ENCODE assay signal across 19 mouse cellular contexts in genomic region chr3:60475055-60475454, GRCm38 (mm10). TPM values are rescaled to one million over a fixed set of nuclear protein-coding genes. Genes with fewer than 3 reads are reported as not detected.
DNase-seq lines count a peak whose midpoint lies in the region; ATAC-seq and TF ChIP-seq lines count a peak whose summit lies in the region.
"Had no signal": no experiment of that assay in that cellular context is flagged by ENCODE, and none has a peak within 500 bp of the region (broad histone marks: within the 10 kb centered on the region; RNA-seq: fewer than 3 reads in every experiment).

No protein-coding gene starts in this region.

- intact Hi-C loops in gastrocnemius, adult 2 months (cut with DNase I), result no loop called here
- intact Hi-C loops in gastrocnemius, postnatal 14 days (cut with DNase I; ENCODE audit: low total_unique reads), result no loop called here

- H3K9me3 ChIP-seq in liver, embryonic 14.5 days (ENCODE audit: control insufficient read depth, low read length), result no peaks in the 10 kb centered on the region
- H3K9me3 ChIP-seq: embryonic facial prominence, embryonic 15.5 days; heart, embryonic 13.5 days; neural tube, embryonic 13.5 days had no signal

- H3K4me1 ChIP-seq in liver, embryonic 14.5 days (replicated peaks; ENCODE audit: control insufficient read depth in 2 of 2, insufficient read depth in 2 of 2, low read length in 1 of 2), result peaks cover 9% of the 10 kb centered on the region in 2 experiments
- H3K4me1 ChIP-seq: embryonic facial prominence, embryonic 15.5 days; heart, embryonic 13.5 days; neural tube, embryonic 13.5 days had no signal

- TF ChIP-seq EP300 in liver, embryonic 14.5 days (IDR thresholded peaks at IDR 0.05; ENCODE audit: low read depth), result no peak

- peak overlapping the region; percentile 86 for H3K27ac ChIP-seq in gastrocnemius, adult 2 months
- H3K27ac ChIP-seq in liver, embryonic 14.5 days, result peak overlapping the region; percentile 70
- H3K27ac ChIP-seq: embryonic facial prominence, embryonic 15.5 days; heart, embryonic 13.5 days; neural tube, embryonic 13.5 days; stomach, postnatal 0 days had no signal

- ATAC-seq in liver, embryonic 14.5 days (ENCODE audit: insufficient read depth), result no peak
- ATAC-seq: forebrain, embryonic 14.5 days had no signal

- 69% methylated on average over 2 of the region's 2 CpGs for whole genome bisulfite sequencing in liver, embryonic 14.5 days (ENCODE audit: insufficient replicate concordance)

- TF ChIP-seq CTCF in gastrocnemius, adult 2 months (IDR thresholded peaks at IDR 0.05), result no peak
- no peak for TF ChIP-seq CTCF in liver, embryonic 14.5 days (IDR thresholded peaks at IDR 0.05; ENCODE audit: low read depth)

- peak overlapping the region; percentile 75 for H3K4me2 ChIP-seq in liver, embryonic 14.5 days (ENCODE audit: low read depth)
- H3K4me2 ChIP-seq: embryonic facial prominence, embryonic 15.5 days; heart, embryonic 13.5 days; midbrain, embryonic 11.5 days; neural tube, embryonic 13.5 days had no signal

- H3K9ac ChIP-seq in liver, embryonic 14.5 days (replicated peaks), result peak overlapping the region; percentile 64
- H3K9ac ChIP-seq: embryonic facial prominence, embryonic 15.5 days; heart, embryonic 13.5 days; neural tube, embryonic 13.5 days had no signal

- H3K4me3 ChIP-seq in gastrocnemius, adult 2 months, result peak overlapping the region; percentile 50
- peak overlapping the region; percentile 36 to 57; a peak in 3 of 4 replicates for H3K4me3 ChIP-seq in liver, embryonic 14.5 days (ENCODE audit: insufficient read depth in 1 of 2, low read depth in 2 of 2, low read length in 2 of 2)
- H3K4me3 ChIP-seq: embryonic facial prominence, embryonic 15.5 days; heart, embryonic 13.5 days; neural tube, embryonic 13.5 days had no signal

- no peaks in the 10 kb centered on the region for H3K36me3 ChIP-seq in liver, embryonic 14.5 days (replicated peaks; ENCODE audit: control insufficient read depth, insufficient read depth, low read depth)
- H3K36me3 ChIP-seq: embryonic facial prominence, embryonic 15.5 days; heart, embryonic 13.5 days; neural tube, embryonic 13.5 days had no signal

- DNase-seq in gastrocnemius, adult 2 months, result no peak
- no peak for DNase-seq in gastrocnemius, postnatal 14 days
- DNase-seq in thymus, postnatal 0 days (ENCODE audit: low spot score), result peak; percentile 23
- DNase-seq in thymus, postnatal 4 days, result no peak
- DNase-seq in liver, embryonic 14.5 days (ENCODE audit: low read depth in 3 of 3, low spot score in 3 of 3), result no peak
- no peak for DNase-seq in c-Kit-positive CD71-positive TER-119-positive erythroid progenitor cells, embryonic 14.5 days (ENCODE audit: low spot score)
- DNase-seq in adipocyte (ENCODE audit: low spot score), result no peak
- DNase-seq: adrenal gland, adult 8-10 months; cerebellum, adult 8-10 months; kidney, adult 9 months; kidney, postnatal 4 days; lung, postnatal 14 days; thymus, postnatal 14 days had no signal

- H3K27me3 ChIP-seq in liver, embryonic 14.5 days (ENCODE audit: control insufficient read depth, insufficient read depth, low read length), result no peaks in the 10 kb centered on the region
- H3K27me3 ChIP-seq: embryonic facial prominence, embryonic 15.5 days; heart, embryonic 13.5 days; neural tube, embryonic 13.5 days had no signal

RNA-seq across cellular contexts. Expression of gene Mbnl1, which starts 2.4 kb away (rescaled TPM):
- total RNA-seq in gastrocnemius, adult 2 months (2021), result 100 to 1,000 TPM; 495 to 592 TPM
- total RNA-seq in gastrocnemius, postnatal 14 days (2021), result 100 to 1,000 TPM; 280 to 319 TPM
- polyA plus RNA-seq in thymus, postnatal 0 days (2015; fragmentation: Nextera tagmentation; extraction: Ambion mirVana), result 224 and 235 TPM in 2 replicates
- 30.2 and 32.9 TPM in 2 replicates for polyA plus RNA-seq in liver, embryonic 14.5 days (2012; rRNA removed)
- 128 and 149 TPM in 2 replicates for polyA plus RNA-seq in liver, embryonic 14.5 days (2014; fragmentation: Nextera tagmentation; extraction: Ambion mirVana)
